Mouse (Mus musculus) ES-E14 (cell line): ENCODE results near the gene Hnrnpd.

Source experiments
- CHD2 ChIP-seq: IDR thresholded peaks from 2 replicates; pipeline ENCODE4 v1.6.1; 2014; ENCODE audit warnings: mild to moderate bottlenecking, low read depth, low read length, inconsistent platforms
- HCFC1 ChIP-seq: IDR thresholded peaks from 2 replicates; pipeline ENCODE4 v1.6.1; 2012; ENCODE audit warnings: low read length, inconsistent platforms, borderline replicate concordance; ENCODE audit not compliant: insufficient read depth
- MAFK ChIP-seq: IDR thresholded peaks from 2 replicates; pipeline ENCODE4 v1.6.1; 2014; ENCODE audit warnings: mild to moderate bottlenecking, low read depth, low read length, inconsistent platforms; ENCODE audit not compliant: insufficient read depth
- ZC3H11A ChIP-seq: IDR thresholded peaks from 2 replicates; pipeline ENCODE4 v1.6.1; 2012; ENCODE audit warnings: low read depth, mild to moderate bottlenecking, inconsistent platforms, low read length, borderline replicate concordance
- ZNF384 ChIP-seq: IDR thresholded peaks from 2 replicates; pipeline ENCODE4 v1.6.1; 2012; ENCODE audit warnings: low read depth, low read length, inconsistent platforms

GRCm38 (mm10) chr5:99931910-99932309 is 46.8 kb downstream of the Hnrnpd start:
- TF ChIP-seq MAFK, result no peak
- no peak for TF ChIP-seq CHD2
- no peak for TF ChIP-seq ZNF384
- no peak for TF ChIP-seq HCFC1
- TF ChIP-seq ZC3H11A, result no peak
